Mouse (Mus musculus) thymus, postnatal 10 days (tissue): ENCODE data around the gene Klrb1b.

ENCODE experiments used
- DNase-seq, 2 experiments: peaks; one replicate each; pipeline ENCODE4 v3.0.0; 2021; ENCODE audit warnings: low spot score in 2 of 2

The Klrb1b gene

GRCm38 (mm10) chr6:128826132-128826531 is at the start of gene Klrb1b, which contains the start of gene Gm44511:
Gene Klrb1b (minus strand): TSS chr6:128826331.
Gene Gm44511 (minus strand): TSS chr6:128826315.
- DNase-seq, result no peak

GRCm38 (mm10) chr6:128871910-128872610 is 45.9 kb upstream of the Klrb1b start:
- DNase-seq, result no peak

DNA sequence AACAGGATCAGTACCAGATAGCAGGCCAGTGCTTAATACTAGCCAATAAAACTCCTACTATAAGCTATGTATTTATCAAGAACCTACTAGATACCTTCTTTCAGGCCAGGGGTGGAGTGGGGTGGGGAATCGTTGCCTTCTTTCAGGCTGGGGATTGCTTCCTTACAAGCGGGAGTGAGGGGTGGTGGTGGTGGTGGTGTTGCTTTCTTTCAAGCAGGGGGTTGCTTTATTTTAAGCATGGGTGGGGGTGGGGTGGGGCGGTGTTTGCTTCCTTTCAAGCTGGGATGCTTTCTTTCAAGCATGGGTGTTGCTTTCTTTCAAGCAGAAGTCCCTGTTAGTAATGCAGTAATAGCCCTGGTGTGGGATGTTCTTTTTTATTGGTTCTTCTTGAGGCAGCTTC is 42.7 kb upstream of the Klrb1b start:
- peak in 1 of 2 experiments; percentile 52 for DNase-seq

- no peak for DNase-seq
Measured at GRCm38 (mm10) chr6:128857976-128858375, 31.8 kb upstream of the Klrb1b start.

DNA sequence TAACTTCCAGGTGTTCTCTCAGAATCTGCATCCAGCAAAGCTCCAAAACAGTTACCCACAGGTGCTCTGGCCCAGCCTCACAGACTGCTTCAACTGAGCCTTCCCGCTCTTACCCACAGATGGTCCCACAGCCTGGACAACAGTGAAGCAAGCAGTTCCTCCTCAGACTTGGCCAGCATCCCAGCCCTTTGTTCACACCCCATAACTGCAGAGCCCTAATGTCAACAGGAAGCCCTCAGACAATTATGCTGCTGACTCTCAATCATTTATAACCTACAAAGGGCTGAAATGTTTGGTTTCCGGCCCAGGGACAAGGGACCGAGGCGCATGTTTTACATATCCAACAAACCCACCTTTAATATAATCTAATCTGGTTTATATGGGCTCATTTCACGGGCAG is 30.1 kb upstream of the Klrb1b start:
- no peak for DNase-seq

GRCm38 (mm10) chr6:128855477-128855876 is 29.3 kb upstream of the Klrb1b start:
- no peak for DNase-seq

DNA sequence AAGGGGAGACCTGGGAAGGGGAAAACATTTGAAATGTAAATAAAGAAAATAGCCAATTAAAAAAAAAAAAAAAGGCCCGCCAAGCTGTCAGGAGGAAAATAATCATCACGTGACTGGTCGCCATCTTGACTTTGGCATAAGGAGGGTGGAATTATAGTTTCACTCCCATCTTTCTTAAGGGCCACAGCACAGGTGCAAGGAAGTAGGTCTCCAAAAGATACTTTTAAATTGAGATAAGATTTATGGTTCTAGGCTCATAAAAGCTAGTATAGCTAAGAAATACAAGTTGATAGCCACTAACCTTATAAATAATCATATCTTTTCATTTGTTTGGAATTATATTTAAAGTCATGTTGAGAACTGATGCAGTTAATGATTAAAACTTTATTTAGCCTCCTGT is 28.8 kb upstream of the Klrb1b start:
- DNase-seq, result no peak

GRCm38 (mm10) chr6:128854024-128854820 is 28.1 kb upstream of the Klrb1b start:
- peak; percentile 68 to 84 for DNase-seq

DNA sequence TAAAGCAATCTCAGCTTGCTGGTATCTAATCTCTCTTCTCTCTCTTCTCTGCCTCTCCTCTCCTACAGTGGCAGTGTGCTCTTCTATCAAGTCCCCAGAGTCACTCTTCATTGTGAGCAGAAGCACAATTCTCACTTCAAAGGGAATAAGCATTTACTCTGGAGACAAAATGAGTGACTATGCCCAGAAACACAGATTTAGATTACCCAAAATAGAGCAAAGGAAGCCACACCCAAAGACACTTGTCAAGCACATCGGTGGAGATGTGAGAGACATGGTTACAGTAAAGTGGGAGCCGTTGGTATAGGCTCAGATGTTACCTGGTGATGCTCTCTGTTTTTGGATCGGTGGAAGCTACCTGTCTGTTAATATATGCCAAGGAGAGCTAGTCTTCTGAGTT is 26.6 kb upstream of the Klrb1b start:
- DNase-seq, result no peak

GRCm38 (mm10) chr6:128851151-128851550 is 25.0 kb upstream of the Klrb1b start:
- DNase-seq, result no peak

- DNase-seq, result no peak
Measured at GRCm38 (mm10) chr6:128850671-128851070, 24.5 kb upstream of the Klrb1b start.

DNA sequence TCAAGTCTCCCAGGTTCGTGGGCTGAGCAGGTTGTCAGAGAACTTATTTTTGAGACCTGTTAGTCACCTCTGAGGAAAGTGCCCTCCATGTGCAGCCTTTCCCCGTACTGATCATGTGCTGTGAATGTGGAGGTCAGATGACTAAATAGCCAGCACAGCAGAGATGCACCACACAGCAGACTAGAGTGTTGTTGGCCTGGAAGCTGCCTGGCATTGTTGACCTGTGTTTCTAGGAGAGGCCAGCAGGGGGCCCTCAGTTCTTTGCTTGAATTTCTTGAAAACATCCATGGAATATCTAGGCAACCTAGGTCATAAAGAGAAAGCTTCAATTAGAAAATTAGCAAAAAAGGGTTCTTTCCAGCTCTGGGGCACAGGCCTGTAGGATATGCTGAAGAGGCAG is 23.8 kb upstream of the Klrb1b start:
- DNase-seq, result peak in 1 of 2 experiments; percentile 35

GRCm38 (mm10) chr6:128847401-128847800 is 21.3 kb upstream of the Klrb1b start:
- no peak for DNase-seq

DNA sequence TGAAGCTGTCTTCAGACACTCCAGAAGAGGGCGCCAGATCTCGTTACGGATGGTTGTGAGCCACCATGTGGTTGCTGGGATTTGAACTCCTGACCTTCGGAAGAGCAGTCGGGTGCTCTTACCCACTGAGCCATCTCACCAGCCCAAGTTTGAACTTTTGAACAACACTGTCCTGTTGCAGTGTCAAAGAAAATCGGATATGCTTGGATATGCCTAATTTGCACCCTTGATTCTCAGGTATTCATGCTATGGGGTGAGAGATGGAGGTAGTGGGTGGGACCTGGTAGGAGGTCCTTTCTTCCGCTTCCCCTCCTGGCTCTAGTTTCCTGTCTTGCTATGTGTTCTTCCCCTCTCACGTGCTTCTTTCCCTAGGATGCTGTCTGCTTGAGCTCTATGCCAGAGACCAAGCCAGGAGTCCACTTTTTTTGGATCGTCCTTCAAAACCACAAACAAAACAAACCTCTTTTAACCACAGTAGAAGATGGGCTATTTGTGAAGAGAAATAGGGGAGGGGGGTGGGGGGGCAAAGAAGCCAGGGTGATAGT is 19.9 kb upstream of the Klrb1b start:
- DNase-seq, result no peak

DNA sequence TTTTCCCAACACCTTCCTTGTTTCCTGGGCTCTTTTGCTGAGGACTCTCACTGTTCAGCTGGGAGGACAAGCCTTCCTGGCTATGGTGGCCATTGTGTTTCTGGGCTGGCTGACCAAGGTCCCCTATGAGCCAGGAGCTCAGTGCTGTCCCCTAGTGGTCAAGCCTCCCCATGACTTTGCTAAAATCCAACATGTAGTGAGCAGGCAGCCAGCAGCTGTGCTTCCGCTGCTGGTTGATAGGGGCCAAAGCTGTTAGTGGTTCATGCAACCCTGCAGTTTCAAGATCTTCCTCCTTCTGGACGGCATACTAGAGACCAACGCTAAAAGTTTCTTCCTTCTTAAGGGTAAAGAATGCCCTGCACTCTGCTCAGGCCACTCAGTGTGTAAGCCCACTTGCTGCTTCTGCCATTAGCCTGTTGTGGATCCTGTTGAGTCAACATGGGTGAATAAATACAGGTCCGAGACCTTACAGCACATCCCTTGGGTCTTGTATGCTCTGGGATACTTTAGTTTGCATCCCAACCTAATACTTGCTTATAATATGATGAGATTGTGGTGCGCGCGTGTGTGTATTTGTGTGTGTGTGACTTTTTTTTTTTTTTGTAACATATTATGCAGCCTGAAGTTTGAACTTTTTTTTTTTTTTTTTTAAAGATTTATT is 19.3 kb upstream of the Klrb1b start:
- DNase-seq, result peak; percentile 77 to 89

DNA sequence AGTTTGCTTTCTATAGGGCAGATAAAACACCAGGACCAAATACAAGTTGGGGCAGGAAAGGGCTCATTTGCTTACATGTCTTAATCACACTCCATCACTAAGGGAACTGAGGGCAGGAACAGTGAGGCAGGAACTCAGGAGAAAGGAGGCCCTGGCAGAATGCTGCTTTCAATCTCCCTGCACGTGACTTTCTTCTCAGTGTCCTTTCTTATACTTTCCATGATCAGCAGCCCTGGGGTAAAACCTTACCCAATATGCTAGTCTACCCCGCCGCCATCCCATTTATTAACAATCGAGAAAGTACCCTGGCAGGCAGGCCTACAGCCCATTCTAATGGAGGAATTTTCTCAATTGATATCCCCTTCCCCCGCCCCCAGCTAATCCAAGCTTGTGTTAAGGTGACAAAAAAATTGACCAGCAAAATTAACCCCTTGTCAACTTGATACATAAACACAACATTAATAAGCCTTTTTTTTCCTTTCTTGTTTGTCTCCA is 18.5 kb upstream of the Klrb1b start:
- no peak for DNase-seq

GRCm38 (mm10) chr6:128844131-128844530 is 18.0 kb upstream of the Klrb1b start:
- DNase-seq, result no peak

DNA sequence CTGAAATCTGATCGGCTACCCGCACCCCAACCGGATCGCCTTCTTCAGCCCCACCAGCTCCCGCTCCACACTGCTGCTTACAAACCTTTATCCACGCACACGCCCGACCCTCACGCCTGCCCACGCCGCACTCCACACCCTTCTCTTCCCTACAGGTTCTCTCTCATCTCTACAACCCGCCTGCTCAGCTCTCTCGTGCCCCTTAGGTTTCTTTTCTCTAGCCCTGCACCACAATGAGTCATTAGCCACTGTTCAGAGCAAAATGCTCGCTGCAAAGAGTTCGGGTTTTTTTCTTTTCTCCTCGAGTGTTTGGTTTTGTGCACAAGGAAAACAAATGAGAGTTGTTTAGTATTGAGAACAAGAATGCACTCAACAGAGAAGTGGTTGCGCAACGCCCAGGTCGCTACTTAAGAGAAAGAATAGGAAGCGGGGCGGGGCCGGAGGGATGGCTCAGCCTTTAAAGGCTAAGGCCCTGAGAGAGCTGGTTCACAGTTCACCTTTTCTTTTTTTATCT is 17.4 kb upstream of the Klrb1b start:
- DNase-seq, result no peak

GRCm38 (mm10) chr6:128842945-128843478 is 16.9 kb upstream of the Klrb1b start:
- peak; percentile 84 to 91 for DNase-seq

DNA sequence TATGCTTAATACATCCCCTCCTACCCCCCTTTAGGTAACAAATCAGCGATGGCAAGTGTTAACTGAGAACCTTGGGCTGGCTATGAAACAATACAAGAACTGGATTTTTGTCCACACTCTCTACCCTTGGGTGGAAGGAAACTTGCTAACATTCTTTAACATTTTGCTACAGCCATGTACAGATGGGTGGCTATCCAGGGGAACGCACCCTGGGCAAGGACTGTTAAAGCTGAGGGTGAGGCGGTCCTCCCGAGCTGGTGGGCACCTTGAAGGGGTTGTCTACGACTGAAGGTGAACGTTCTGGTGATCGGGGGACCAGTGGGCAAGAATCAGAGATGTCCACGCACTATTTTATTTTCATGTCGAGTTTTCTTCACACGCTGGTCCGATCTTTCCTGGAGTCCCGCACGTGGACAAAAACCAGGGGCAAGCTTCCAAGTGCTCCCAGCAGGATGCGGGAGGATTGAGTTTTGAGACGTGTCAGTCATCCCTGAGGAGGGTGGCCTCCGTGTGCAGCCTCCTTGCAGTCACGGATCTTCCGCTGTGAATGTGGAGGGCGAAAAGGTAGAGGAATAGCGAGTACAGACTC is 16.3 kb upstream of the Klrb1b start:
- no peak for DNase-seq
